Mouse (Mus musculus): ENCODE data around the gene Chad.

The Chad gene

GRCm38 (mm10) chr11:94566534-94566933 is 1.7 kb downstream of the Chad start:
- no peak for DNase-seq (ENCODE audit: low spot score)

GRCm38 (mm10) chr11:94567326-94567725 is 2.5 kb downstream of the Chad start:
- DNase-seq (ENCODE audit: low spot score), result no peak

GRCm38 (mm10) chr11:94570612-94571011 is 5.8 kb downstream of the Chad start:
- no peak for DNase-seq (ENCODE audit: low spot score)

- no peak for DNase-seq (ENCODE audit: low spot score)
Observed at GRCm38 (mm10) chr11:94571850-94572249, 7.0 kb downstream of the Chad start.

DNA sequence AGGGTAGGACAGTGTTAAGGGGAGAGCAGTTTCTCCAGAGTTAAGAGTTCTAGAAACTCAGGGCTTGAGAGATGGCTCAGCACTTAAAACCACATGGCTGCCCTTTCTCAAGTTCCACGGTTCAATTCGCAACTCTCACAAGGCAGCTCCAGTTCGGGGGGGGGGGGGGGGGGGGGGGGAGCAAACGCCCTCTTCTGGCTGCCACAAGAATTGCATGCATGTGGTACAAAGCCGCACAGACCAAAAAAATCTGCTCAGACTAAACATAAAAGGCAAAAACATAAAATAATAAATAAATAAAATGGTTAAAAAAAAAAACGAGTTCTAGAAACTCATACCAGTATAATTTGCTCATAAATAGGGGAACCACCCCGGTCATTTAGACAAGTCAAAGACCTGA is 9.7 kb downstream of the Chad start:
- no peak for DNase-seq (ENCODE audit: low spot score)

GRCm38 (mm10) chr11:94575036-94575435 is 10.2 kb downstream of the Chad start:
- DNase-seq (ENCODE audit: low spot score), result no peak

GRCm38 (mm10) chr11:94576361-94576760 is 11.5 kb downstream of the Chad start:
- no peak for DNase-seq (ENCODE audit: low spot score)

DNA sequence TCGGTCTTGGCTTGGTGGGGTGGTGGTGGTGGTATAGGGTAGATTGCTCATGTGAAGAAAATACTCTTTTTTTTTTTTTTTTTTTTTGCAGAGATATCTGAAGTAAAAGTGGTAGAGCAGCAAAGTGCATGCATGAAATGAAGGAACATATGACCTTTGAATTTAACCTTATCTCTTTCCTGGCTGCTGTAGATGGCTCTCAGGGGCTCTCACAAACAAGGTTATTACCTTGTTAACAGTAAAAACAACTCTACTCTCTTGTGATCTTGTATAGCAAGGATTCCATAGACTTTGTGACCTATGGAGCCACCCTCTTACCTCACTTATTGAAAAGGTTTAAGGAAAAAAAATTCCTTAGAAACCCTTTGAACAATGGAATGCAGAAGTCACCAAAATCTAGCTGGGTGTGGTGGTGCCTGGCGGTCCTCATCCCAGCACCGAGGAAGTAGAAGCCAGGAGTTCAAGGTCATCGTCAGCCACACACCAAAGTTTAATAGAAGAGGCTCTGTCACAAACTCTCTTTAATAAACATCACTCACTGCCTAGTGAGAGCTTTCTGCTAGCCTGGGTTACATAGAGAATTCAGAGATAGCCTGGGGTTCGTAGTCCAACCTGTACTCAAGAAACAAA is 15.4 kb downstream of the Chad start:
- no peak for DNase-seq (ENCODE audit: low spot score)

- no peak for DNase-seq (ENCODE audit: low spot score)
Observed at GRCm38 (mm10) chr11:94585091-94585490, 20.2 kb downstream of the Chad start.

DNA sequence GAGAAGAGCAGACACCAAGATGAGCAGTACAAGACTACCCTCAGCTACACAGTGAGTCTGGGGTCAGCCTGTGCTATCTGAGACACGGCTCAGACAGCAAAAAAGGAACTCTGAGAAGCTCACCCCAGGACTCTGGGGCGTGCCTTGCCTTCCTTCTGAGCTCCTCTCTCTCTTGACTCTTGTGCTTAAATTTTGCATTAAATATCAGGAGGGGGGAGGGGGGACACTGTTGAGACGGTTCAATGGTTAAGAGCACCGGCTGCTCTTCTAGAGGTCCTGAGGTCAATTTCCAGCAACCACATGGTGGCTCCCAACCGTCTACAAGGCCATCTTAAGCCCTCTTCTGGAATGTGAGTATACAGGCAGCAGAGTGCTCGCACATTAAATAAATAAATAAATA is 22.7 kb downstream of the Chad start:
- no peak for DNase-seq (ENCODE audit: low spot score)

- no peak for DNase-seq (ENCODE audit: low spot score)
Observed at GRCm38 (mm10) chr11:94596311-94596852, 31.5 kb downstream of the Chad start.

- peak; percentile 33 for DNase-seq (ENCODE audit: low spot score)
Observed at GRCm38 (mm10) chr11:94597319-94597718, 32.5 kb downstream of the Chad start.

DNA sequence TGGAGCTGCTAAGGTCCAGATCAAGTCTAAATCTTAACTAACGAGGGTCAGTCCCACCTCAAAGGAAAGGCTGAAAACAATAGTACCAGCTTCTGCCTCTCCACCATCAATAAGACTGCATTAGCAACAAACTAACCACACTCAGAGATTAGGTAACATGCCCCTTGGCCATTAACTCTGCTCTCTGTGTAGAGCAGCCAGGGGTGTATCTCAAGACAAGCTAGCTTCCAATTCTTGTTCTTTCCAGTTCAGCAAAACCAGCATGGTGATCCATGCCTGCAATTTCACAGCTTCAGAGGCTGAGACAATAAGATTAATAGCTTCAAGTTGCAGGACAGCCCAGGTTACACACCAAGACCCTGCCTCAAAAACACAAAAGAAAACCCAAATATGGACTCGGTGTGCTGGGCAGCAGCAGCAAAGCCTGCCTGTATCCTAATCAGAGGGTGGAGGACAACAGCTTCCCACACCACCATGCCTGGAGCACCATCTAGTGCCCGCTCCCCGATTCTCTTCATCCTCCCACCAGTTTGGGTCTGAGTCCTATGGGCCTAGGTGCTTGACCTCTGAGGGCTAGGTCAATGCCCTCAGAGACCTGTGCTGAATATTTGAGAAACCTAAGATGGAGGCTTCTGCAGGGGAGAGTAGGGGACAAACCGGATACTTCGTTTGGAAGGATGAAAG is 33.7 kb downstream of the Chad start:
- no peak for DNase-seq (ENCODE audit: low spot score)

GRCm38 (mm10) chr11:94600447-94600846 is 35.6 kb downstream of the Chad start:
- no peak for DNase-seq (ENCODE audit: low spot score)

- DNase-seq (ENCODE audit: low spot score), result peak; percentile 87
Observed at GRCm38 (mm10) chr11:94601321-94602281, 36.8 kb downstream of the Chad start, which contains the start of gene Acsf2. Acsf2 (minus strand) TSS chr11:94601871.

DNA sequence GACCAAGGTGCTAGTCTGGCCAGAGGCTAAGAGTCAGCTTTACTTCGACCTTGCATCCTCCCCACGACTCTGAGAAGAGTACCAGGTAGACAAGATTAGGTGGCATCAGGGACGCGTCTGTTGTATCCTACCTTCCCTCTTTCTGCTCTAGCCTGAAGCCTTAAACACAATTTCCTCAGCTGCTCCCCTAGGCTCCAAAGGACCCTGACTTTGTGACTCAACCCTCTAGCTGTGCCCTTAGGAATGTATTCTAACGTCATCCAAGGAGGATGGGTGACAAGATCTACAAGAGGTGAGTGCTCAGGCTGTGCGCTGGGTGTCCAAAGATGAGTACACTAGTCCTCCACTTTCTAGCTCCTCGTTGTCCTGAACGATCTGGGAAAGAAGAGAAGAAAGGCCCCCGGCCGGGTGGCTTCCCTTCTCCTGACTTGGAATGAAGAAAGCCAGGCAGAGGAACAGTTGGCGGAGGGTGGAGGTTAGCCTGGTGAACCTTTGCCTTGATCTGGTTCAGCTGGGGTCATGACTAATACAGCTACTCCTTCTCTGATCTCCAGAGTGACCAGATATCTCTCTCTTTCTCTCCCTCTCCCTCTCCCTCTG is 37.6 kb downstream of the Chad start:
- DNase-seq (ENCODE audit: low spot score), result no peak

DNA sequence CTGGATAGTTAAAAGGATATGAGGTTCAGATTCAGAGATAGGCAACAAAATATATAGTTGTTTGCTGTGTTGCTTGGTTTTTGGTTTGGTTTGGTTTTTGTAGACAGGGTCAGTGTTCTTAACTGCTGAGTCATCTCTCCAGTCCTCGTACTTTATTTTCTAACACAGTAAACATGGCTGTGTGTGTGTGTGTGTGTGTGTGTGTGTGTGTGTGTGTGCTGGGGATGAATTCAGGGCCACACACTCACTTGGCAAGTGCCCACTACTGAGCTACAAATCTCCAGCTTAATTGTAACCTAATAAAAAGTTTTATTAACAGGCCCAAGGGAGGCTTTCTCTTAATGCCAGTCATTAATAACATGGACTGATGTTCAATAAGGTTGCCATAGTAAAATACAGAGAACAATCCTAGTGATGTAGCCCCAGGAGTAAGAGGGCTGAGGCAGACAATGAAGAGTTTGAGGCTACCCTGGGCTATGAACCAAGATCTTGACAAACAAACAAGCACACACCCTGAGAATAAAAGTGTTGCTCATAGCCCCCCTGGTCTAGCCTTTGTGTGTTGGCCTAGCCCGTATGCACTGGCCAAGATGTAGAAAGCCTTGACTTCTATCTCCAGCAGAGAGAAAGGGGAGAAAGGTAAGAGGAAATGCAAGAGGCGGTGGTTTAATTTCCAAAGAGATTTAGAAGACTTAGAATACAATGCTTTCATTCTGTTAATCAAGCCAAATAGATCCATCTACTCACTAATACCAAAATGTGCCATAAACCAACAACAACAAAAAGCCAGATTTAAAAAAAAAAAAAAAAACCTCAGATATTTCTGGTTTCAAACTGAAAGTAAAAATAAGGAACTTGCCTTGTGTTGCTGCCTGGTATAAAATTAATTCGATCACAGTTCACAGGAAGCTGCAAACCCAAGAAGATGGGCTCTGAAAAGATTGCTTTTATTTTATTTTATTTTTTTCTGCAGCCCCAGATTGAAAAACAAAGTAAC is 46.2 kb downstream of the Chad start:
- DNase-seq (ENCODE audit: low spot score), result no peak

- no peak for DNase-seq (ENCODE audit: low spot score)
Observed at GRCm38 (mm10) chr11:94614603-94615002, 49.8 kb downstream of the Chad start.

DNA sequence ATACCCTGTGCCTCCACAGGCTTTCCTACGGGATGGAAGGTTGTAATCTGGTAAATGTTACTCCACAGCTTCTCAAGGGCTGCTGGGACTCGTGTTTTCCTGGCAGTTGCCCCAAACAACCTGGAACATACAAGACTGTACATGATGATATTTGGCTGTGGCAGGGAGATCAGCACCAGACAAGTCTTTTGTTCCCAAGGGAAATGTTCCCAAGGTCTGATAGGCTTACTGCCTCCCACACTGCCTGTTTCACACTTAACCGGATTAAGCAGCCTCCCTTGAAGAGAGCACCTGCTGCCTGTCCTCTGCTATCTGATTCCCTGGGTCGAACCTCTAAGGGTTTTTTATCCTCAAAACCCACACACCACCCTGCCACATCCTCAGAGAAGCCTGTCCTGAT is 50.6 kb downstream of the Chad start:
- no peak for DNase-seq (ENCODE audit: low spot score)

DNA sequence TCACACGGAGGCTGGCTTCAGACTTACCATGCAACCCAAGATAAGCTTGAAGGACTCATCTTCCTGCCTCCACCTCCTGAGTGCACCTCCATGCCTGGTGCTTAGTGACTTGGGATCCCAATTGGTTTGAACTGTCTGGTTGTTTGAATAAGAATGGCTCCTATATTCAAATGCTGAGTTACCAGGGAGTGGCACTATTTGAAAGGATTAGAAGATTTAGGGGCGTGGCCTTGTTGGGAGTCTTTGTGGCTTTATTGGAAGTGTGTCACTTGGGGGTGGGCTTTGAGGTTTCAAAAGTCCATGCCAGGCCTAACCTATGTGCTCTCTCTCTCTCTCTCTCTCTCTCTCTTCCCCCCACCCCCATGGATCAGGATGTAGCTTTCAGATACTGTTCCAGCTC is 52.8 kb downstream of the Chad start:
- no peak for DNase-seq (ENCODE audit: low spot score)

All from ovary, postnatal 36 days (tissue).